Mouse (Mus musculus): ENCODE measurements around the gene Rnasel. TPM values are rescaled to one million over a fixed set of nuclear protein-coding genes. Genes with fewer than 3 reads are reported as not detected.
A peak's percentile ranks its signal among the peaks of the same experiment; 100 is the strongest.
"Not testable (repeated sequence)": the region's sequence is repeated elsewhere in the genome, so short reads cannot be mapped to it uniquely, and the experiment has no call there.

Gene Rnasel
- polyA plus RNA-seq, 1 experiment from 2014 or later = 38.8 TPM

GRCm38 (mm10) chr1:153751763-153752301, 2.6 kb downstream of the Rnasel start:
- peak overlapping the region; percentile 52 for H3K4me2 ChIP-seq
- no peaks in the 10 kb centered on the region for H3K27me3 ChIP-seq
- peak overlapping the region; percentile 59 for H3K9ac ChIP-seq
- peaks cover 53% of the 10 kb centered on the region for H3K4me1 ChIP-seq (replicated peaks)
- no peaks in the 10 kb centered on the region for H3K9me3 ChIP-seq
- ATAC-seq (ENCODE audit: low read depth) = no peak
- peaks cover 30% of the 10 kb centered on the region for H3K36me3 ChIP-seq
- peak overlapping the region; percentile 22 for H3K4me3 ChIP-seq
- H3K27ac ChIP-seq (replicated peaks) = no peak overlapping the region; the same call in 1 of the 2 replicates
- WGBS = 34% methylated on average over 13 of the region's 13 CpGs

- ATAC-seq (ENCODE audit: low read depth) = no peak
- H3K9me3 ChIP-seq = no peaks in the 10 kb centered on the region
- 85% methylated on average over 6 of the region's 6 CpGs for WGBS
- H3K4me3 ChIP-seq = peak overlapping the region; percentile 22
- H3K36me3 ChIP-seq = peaks cover 30% of the 10 kb centered on the region
- peak overlapping the region; percentile 59; the same call in 1 of the 2 replicates for H3K9ac ChIP-seq
- peak overlapping the region; percentile 52 for H3K4me2 ChIP-seq
- H3K4me1 ChIP-seq (replicated peaks) = peaks cover 48% of the 10 kb centered on the region
- no peak overlapping the region; the same call in 1 of the 2 replicates for H3K27ac ChIP-seq (replicated peaks)
- no peaks in the 10 kb centered on the region for H3K27me3 ChIP-seq
Observed at GRCm38 (mm10) chr1:153752521-153752920, 3.3 kb downstream of the Rnasel start.

GRCm38 (mm10) chr1:153753725-153754464, 4.7 kb downstream of the Rnasel start:
- H3K9me3 ChIP-seq = no peaks in the 10 kb centered on the region
- H3K27me3 ChIP-seq = no peaks in the 10 kb centered on the region
- 75% methylated on average over 25 of the region's 25 CpGs for WGBS
- H3K27ac ChIP-seq (replicated peaks) = no peak overlapping the region
- no peak overlapping the region for H3K4me3 ChIP-seq
- no peak overlapping the region for H3K9ac ChIP-seq
- no peak for ATAC-seq (ENCODE audit: low read depth)
- no peak overlapping the region for H3K4me2 ChIP-seq
- H3K36me3 ChIP-seq = peaks cover 42% of the 10 kb centered on the region
- peaks cover 34% of the 10 kb centered on the region for H3K4me1 ChIP-seq (replicated peaks)

GRCm38 (mm10) chr1:153764136-153764535, 14.9 kb downstream of the Rnasel start:
- Histone ChIP-seq H3K27me3 (no peaks in the 10 kb centered on the region), H3K9ac (no peak overlapping the region), H3K4me3 (no peak overlapping the region), H3K4me2 (no peak overlapping the region), H3K4me1 (replicated peaks) (no peaks in the 10 kb centered on the region), H3K27ac (replicated peaks) (no peak overlapping the region), H3K36me3 (peaks cover 37% of the 10 kb centered on the region), H3K9me3 (no peaks in the 10 kb centered on the region)
- no peak for ATAC-seq (ENCODE audit: low read depth)
- WGBS = 85% methylated on average over 11 of the region's 11 CpGs

GRCm38 (mm10) chr1:153766298-153766697, 17.1 kb downstream of the Rnasel start:
- Histone ChIP-seq H3K27me3 (no peaks in the 10 kb centered on the region), H3K9ac (no peak overlapping the region), H3K9me3 (no peaks in the 10 kb centered on the region), H3K4me3 (no peak overlapping the region), H3K27ac (replicated peaks) (no peak overlapping the region), H3K4me2 (no peak overlapping the region), H3K36me3 (peaks cover 15% of the 10 kb centered on the region), H3K4me1 (replicated peaks) (no peaks in the 10 kb centered on the region)
- no peak for ATAC-seq (ENCODE audit: low read depth)
- WGBS = 52% methylated on average over 8 of the region's 8 CpGs

DNA sequence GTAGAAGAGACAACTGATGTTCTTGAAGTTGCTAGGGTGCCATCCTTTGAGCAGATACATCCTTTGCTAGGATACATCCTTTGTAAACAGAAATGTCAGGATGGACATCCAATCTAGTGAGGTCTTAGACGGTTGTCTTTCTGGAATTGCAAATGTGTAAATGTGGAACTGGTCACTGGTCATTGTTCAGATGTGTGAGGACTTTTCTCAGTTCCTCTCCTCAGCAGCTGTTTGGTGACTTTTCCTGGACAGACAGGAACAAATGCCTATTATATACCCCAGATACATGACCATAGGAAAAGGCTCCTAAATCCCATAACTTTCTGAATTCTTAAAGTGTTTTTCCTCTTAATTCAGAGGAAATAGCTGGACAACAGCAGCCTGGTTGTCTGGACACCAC, 18.1 kb downstream of the Rnasel start:
- H3K27me3 ChIP-seq = no peaks in the 10 kb centered on the region
- ATAC-seq (ENCODE audit: low read depth) = no peak
- H3K9ac ChIP-seq = no peak overlapping the region
- H3K4me1 ChIP-seq (replicated peaks) = no peaks in the 10 kb centered on the region
- no peak overlapping the region for H3K4me2 ChIP-seq
- 87% methylated on average over 1 of the region's 1 CpGs for WGBS
- H3K27ac ChIP-seq (replicated peaks) = no peak overlapping the region
- peaks cover 6% of the 10 kb centered on the region for H3K36me3 ChIP-seq
- H3K4me3 ChIP-seq = no peak overlapping the region
- no peaks in the 10 kb centered on the region for H3K9me3 ChIP-seq

DNA sequence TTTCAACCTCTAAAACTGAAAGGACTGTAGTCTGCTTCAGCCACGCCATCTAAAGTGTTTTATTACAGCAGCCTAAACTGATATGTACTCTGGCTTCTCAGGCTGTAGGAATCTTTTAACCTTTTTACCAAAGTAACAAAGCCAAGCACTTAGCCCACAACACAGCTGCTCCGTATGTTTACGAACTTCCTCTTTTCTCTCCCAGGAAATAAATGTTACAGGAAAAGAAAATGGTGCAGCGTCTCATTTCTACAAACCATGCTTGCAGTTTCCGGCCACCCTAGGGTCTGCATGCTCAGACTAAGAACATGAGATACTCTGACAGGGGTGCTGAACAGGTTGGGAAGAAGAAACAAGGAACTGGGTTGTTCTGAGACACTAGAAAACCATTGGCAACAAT, 19.2 kb downstream of the Rnasel start:
- Histone ChIP-seq H3K9ac (no peak overlapping the region), H3K27ac (replicated peaks) (no peak overlapping the region), H3K4me3 (no peak overlapping the region), H3K27me3 (no peaks in the 10 kb centered on the region), H3K36me3 (no peaks in the 10 kb centered on the region), H3K4me1 (replicated peaks) (no peaks in the 10 kb centered on the region), H3K9me3 (no peaks in the 10 kb centered on the region), H3K4me2 (no peak overlapping the region)
- no peak for ATAC-seq (ENCODE audit: low read depth)
- 84% methylated on average over 5 of the region's 5 CpGs for WGBS

GRCm38 (mm10) chr1:153769571-153769970, 20.3 kb downstream of the Rnasel start:
- not testable (repeated sequence) for ATAC-seq (ENCODE audit: low read depth); H3K9me3 ChIP-seq; H3K27ac ChIP-seq (replicated peaks); H3K27me3 ChIP-seq; H3K4me2 ChIP-seq; H3K36me3 ChIP-seq; H3K4me1 ChIP-seq (replicated peaks); H3K9ac ChIP-seq; H3K4me3 ChIP-seq
- WGBS = 67% methylated on average over 6 of the region's 6 CpGs

- Histone ChIP-seq H3K9me3 (no peaks in the 10 kb centered on the region), H3K4me3 (no peak overlapping the region), H3K4me2 (no peak overlapping the region), H3K4me1 (replicated peaks) (no peaks in the 10 kb centered on the region), H3K27ac (replicated peaks) (no peak overlapping the region), H3K27me3 (no peaks in the 10 kb centered on the region), H3K9ac (no peak overlapping the region), H3K36me3 (no peaks in the 10 kb centered on the region)
- ATAC-seq (ENCODE audit: low read depth) = no peak
- 86% methylated on average over 10 of the region's 10 CpGs for WGBS
Observed at GRCm38 (mm10) chr1:153769998-153770775, 21.0 kb downstream of the Rnasel start.

GRCm38 (mm10) chr1:153770776-153771167, 21.5 kb downstream of the Rnasel start:
- H3K4me1 ChIP-seq (replicated peaks) = no peaks in the 10 kb centered on the region
- WGBS = 90% methylated on average over 1 of the region's 1 CpGs

DNA sequence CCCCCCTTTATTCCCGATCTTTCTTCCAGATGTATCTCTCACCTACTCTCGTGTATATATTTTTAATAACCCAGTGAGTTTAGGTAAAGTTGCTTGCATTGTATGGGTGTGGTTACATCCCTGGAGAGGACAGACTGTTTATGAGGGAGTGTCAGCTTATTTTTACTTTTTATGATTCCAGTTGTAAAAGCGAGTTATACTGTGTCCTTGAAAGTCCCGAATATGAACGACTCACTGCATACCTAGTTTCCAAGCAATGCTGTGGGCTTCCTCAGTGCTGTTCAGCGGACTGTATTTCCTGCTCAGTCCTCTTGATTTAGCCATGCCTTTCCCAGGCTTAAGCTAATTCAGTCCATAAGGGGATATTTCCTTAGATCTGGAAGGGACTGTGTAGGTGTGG, 25.9 kb downstream of the Rnasel start:
- WGBS = 90% methylated on average over 6 of the region's 6 CpGs
- H3K36me3 ChIP-seq = no peaks in the 10 kb centered on the region
- no peak for ATAC-seq (ENCODE audit: low read depth)
- H3K4me2 ChIP-seq = no peak overlapping the region
- no peak overlapping the region for H3K9ac ChIP-seq
- no peaks in the 10 kb centered on the region for H3K4me1 ChIP-seq (replicated peaks)
- H3K9me3 ChIP-seq = no peaks in the 10 kb centered on the region
- H3K27me3 ChIP-seq = no peaks in the 10 kb centered on the region
- no peak overlapping the region for H3K27ac ChIP-seq (replicated peaks)
- no peak overlapping the region for H3K4me3 ChIP-seq

More at GRCm38 (mm10) chr1:153770776-153771167, 21.5 kb downstream of the Rnasel start:
- H3K9me3 ChIP-seq = no peaks in the 10 kb centered on the region
- H3K4me3 ChIP-seq = no peak overlapping the region
- no peak for ATAC-seq (ENCODE audit: low read depth)
- no peak overlapping the region for H3K9ac ChIP-seq
- H3K36me3 ChIP-seq = no peaks in the 10 kb centered on the region
- H3K27ac ChIP-seq (replicated peaks) = no peak overlapping the region
- H3K27me3 ChIP-seq = no peaks in the 10 kb centered on the region
- no peak overlapping the region for H3K4me2 ChIP-seq

- ATAC-seq (ENCODE audit: low read depth) = no peak
- Histone ChIP-seq H3K27me3 (no peaks in the 10 kb centered on the region), H3K9me3 (no peaks in the 10 kb centered on the region), H3K4me1 (replicated peaks) (no peaks in the 10 kb centered on the region), H3K4me2 (no peak overlapping the region), H3K27ac (replicated peaks) (no peak overlapping the region), H3K36me3 (no peaks in the 10 kb centered on the region), H3K9ac (no peak overlapping the region), H3K4me3 (no peak overlapping the region)
- WGBS = 87% methylated on average over 7 of the region's 7 CpGs
Observed at GRCm38 (mm10) chr1:153776257-153776656, 27.0 kb downstream of the Rnasel start.
